Mouse (Mus musculus) CH12.LX (cell line): ENCODE data around the gene Olfml3. TPM values are rescaled to one million over a fixed set of nuclear protein-coding genes. Genes with fewer than 3 reads are reported as not detected.

ENCODE experiments used
- DNase-seq: peaks from one replicate; pipeline ENCODE4 v3.0.0-alpha.2; 2013; ENCODE audit errors: extremely low read depth
- H3K27ac ChIP-seq: 2 replicates; pipeline ENCODE4 v1.5.1; 2012; ENCODE audit warnings: low read depth, mild to moderate bottlenecking, control low read depth, moderate library complexity; ENCODE audit not compliant: insufficient read depth
- H3K27me3 ChIP-seq: replicated peaks from 2 replicates; pipeline ENCODE3; 2012; ENCODE audit warnings: inconsistent platforms
- H3K36me3 ChIP-seq, 2 experiments: replicated peaks in 1 of 2; 2 replicates each; pipeline versions ENCODE3 to v1.6.1; 2012; ENCODE audit warnings: inconsistent platforms in 1 of 2, low read length in 1 of 2, mild to moderate bottlenecking in 1 of 2, mixed read lengths in 1 of 2, moderate library complexity in 1 of 2; ENCODE audit not compliant: control insufficient read depth in 1 of 2, insufficient read depth in 1 of 2
- H3K4me1 ChIP-seq, 2 experiments: 2 replicates each; pipeline ENCODE4 v1.6.1; 2012; ENCODE audit warnings: inconsistent platforms in 1 of 2, moderate library complexity in 1 of 2; ENCODE audit not compliant: insufficient read depth in 2 of 2, control insufficient read depth in 1 of 2
- H3K4me2 ChIP-seq: 2 replicates; pipeline ENCODE4 v1.6.1; 2012; ENCODE audit warnings: low read depth, mild to moderate bottlenecking, control low read depth; ENCODE audit not compliant: poor library complexity, insufficient read depth, severe bottlenecking
- H3K4me3 ChIP-seq, 3 experiments: fragments of 150-350 bp in 1 of 3; sonication (generic) in 1 of 3; replicated peaks in 1 of 3; 2 replicates each; pipeline versions ENCODE3 to v1.5.1; 2011 to 2012; ENCODE audit warnings: low read depth in 2 of 3, low read length in 2 of 3, mild to moderate bottlenecking in 2 of 3, moderate library complexity in 2 of 3, control low read depth in 1 of 3, improper control_type of control experiment in 1 of 3, inconsistent platforms in 1 of 3, mixed read lengths in 1 of 3; ENCODE audit not compliant: poor library complexity in 1 of 3
- H3K79me2 ChIP-seq: replicated peaks from 2 replicates; pipeline ENCODE4 v1.6.1; 2012; ENCODE audit warnings: mild to moderate bottlenecking, moderate library complexity; ENCODE audit not compliant: control insufficient read depth, poor library complexity, insufficient read depth, severe bottlenecking; ENCODE audit errors: extremely low read depth
- H3K9ac ChIP-seq: 2 replicates; pipeline ENCODE4 v1.6.1; 2012; ENCODE audit warnings: low read depth, mild to moderate bottlenecking, control low read depth, moderate library complexity; ENCODE audit not compliant: insufficient read depth
- H3K9me3 ChIP-seq: replicated peaks from 2 replicates; pipeline ENCODE3; 2012; ENCODE audit warnings: low read length, inconsistent platforms, mixed read lengths
- CHD2 ChIP-seq: IDR thresholded peaks from 2 replicates; pipeline ENCODE4 v1.6.1; 2011; ENCODE audit warnings: low read length, improper control_type of control experiment
- CTCF ChIP-seq, 2 experiments: IDR thresholded peaks in 1 of 2; conservative IDR thresholded peaks in 1 of 2; 2 replicates each; pipeline ENCODE4 v1.5.1; 2011 to 2012; ENCODE audit warnings: low read depth in 2 of 2, low read length in 2 of 2, improper control_type of control experiment in 1 of 2, inconsistent platforms in 1 of 2, mild to moderate bottlenecking in 1 of 2, moderate library complexity in 1 of 2
- ELF1 ChIP-seq: IDR thresholded peaks from 2 replicates; pipeline ENCODE4 v1.6.1; 2014; ENCODE audit warnings: low read depth, mild to moderate bottlenecking, inconsistent platforms, low read length, improper control_type of control experiment
- GABPA ChIP-seq: IDR thresholded peaks from 2 replicates; pipeline ENCODE4 v1.6.1; 2012; ENCODE audit warnings: low read depth, low read length, improper control_type of control experiment, inconsistent platforms; ENCODE audit not compliant: insufficient replicate concordance
- IRF4 ChIP-seq: IDR thresholded peaks from 2 replicates; pipeline ENCODE4 v1.6.1; 2014; ENCODE audit warnings: low read depth, mild to moderate bottlenecking, inconsistent platforms, low read length, improper control_type of control experiment
- JUN ChIP-seq: IDR thresholded peaks from 2 replicates; pipeline ENCODE4 v1.6.1; 2011; ENCODE audit warnings: low read depth, mild to moderate bottlenecking, low read length, improper control_type of control experiment, moderate library complexity; ENCODE audit not compliant: insufficient read depth
- JUND ChIP-seq: conservative IDR thresholded peaks from 2 replicates; pipeline ENCODE4 v1.6.1; 2011; ENCODE audit warnings: low read depth, low read length, improper control_type of control experiment
- KAT2A ChIP-seq: IDR thresholded peaks from 2 replicates; pipeline ENCODE4 v1.6.1; 2012; ENCODE audit warnings: low read length, improper control_type of control experiment, inconsistent platforms; ENCODE audit not compliant: insufficient replicate concordance
- MAFK ChIP-seq: IDR thresholded peaks from 2 replicates; pipeline ENCODE4 v1.6.1; 2011; ENCODE audit warnings: low read length, improper control_type of control experiment; ENCODE audit not compliant: insufficient replicate concordance
- MAX ChIP-seq: IDR thresholded peaks from 2 replicates; pipeline ENCODE4 v1.6.1; 2011; ENCODE audit warnings: low read length, improper control_type of control experiment
- MAZ ChIP-seq: IDR thresholded peaks from 2 replicates; pipeline ENCODE4 v1.6.1; 2012; ENCODE audit warnings: low read depth, mild to moderate bottlenecking, inconsistent platforms, low read length, improper control_type of control experiment, moderate library complexity
- MEF2A ChIP-seq: IDR thresholded peaks from 2 replicates; pipeline ENCODE4 v1.6.1; 2014; ENCODE audit warnings: low read depth, mild to moderate bottlenecking, inconsistent platforms, low read length, improper control_type of control experiment, borderline replicate concordance
- MYC ChIP-seq: IDR thresholded peaks from 2 replicates; pipeline ENCODE4 v1.6.1; 2011; ENCODE audit warnings: low read depth, mild to moderate bottlenecking, improper control_type of control experiment, low read length
- NELFE ChIP-seq: IDR thresholded peaks from 2 replicates; pipeline ENCODE4 v1.6.1; 2011; ENCODE audit warnings: low read depth, low read length, improper control_type of control experiment
- NRF1 ChIP-seq: IDR thresholded peaks from 2 replicates; pipeline ENCODE4 v1.6.1; 2014; ENCODE audit warnings: low read depth, mild to moderate bottlenecking, inconsistent platforms, low read length, improper control_type of control experiment, moderate library complexity
- PAX5 ChIP-seq: IDR thresholded peaks from 2 replicates; pipeline ENCODE4 v1.6.1; 2012; ENCODE audit warnings: low read length, inconsistent platforms, mixed read lengths
- POLR2AphosphoS2 ChIP-seq: IDR thresholded peaks from 2 replicates; pipeline ENCODE4 v1.6.1; 2011; ENCODE audit warnings: low read depth, low read length, improper control_type of control experiment
- RAD21 ChIP-seq: IDR thresholded peaks from 2 replicates; pipeline ENCODE4 v1.6.1; 2011; ENCODE audit warnings: low read depth, mild to moderate bottlenecking, low read length, improper control_type of control experiment, moderate library complexity
- SMC3 ChIP-seq: IDR thresholded peaks from 2 replicates; pipeline ENCODE4 v1.6.1; 2011; ENCODE audit warnings: low read depth, low read length, improper control_type of control experiment
- TBP ChIP-seq: conservative IDR thresholded peaks from 2 replicates; pipeline ENCODE4 v1.6.1; 2011; ENCODE audit warnings: low read depth, low read length, improper control_type of control experiment
- TCF12 ChIP-seq: IDR thresholded peaks from 2 replicates; pipeline ENCODE4 v1.6.1; 2014; ENCODE audit warnings: low read depth, mild to moderate bottlenecking, inconsistent platforms, low read length, improper control_type of control experiment
- USF2 ChIP-seq: conservative IDR thresholded peaks from 2 replicates; pipeline ENCODE4 v1.6.1; 2011; ENCODE audit warnings: low read depth, low read length, improper control_type of control experiment
- ZC3H11A ChIP-seq: IDR thresholded peaks from 2 replicates; pipeline ENCODE4 v1.6.1; 2012; ENCODE audit warnings: low read depth, mild to moderate bottlenecking, inconsistent platforms, low read length, improper control_type of control experiment
- ZKSCAN1 ChIP-seq: IDR thresholded peaks from 2 replicates; pipeline ENCODE4 v1.6.1; 2012; ENCODE audit warnings: low read depth, inconsistent platforms, low read length, improper control_type of control experiment, borderline replicate concordance
- ZMIZ1 ChIP-seq: IDR thresholded peaks from 2 replicates; pipeline ENCODE4 v1.6.1; 2012; ENCODE audit warnings: low read depth, mild to moderate bottlenecking, inconsistent platforms, low read length, improper control_type of control experiment
- dilution Hi-C: fragments of 300-500 bp; cut with MboI; formaldehyde crosslinking; loops from 2 replicates; pipeline ENCODE4 v1.14.3; 2020; ENCODE audit warnings: low sequenced_read_pairs; ENCODE audit not compliant: extremely low pct_unique_long_range_greater_than_20kb, extremely low pct_ligation_motif_present
- in situ Hi-C: fragments of 300-500 bp; cut with MboI; formaldehyde crosslinking; loops from 3 replicates; pipeline ENCODE4 v1.14.3; 2019; ENCODE audit warnings: low sequenced_read_pairs, low pct_ligation_motif_present, low pct_unique_long_range_greater_than_20kb, mixed read lengths
- polyA plus RNA-seq: library from polyadenylated mRNA; unstranded; fragments of >175 nt; gene quantifications from 2 replicates; pipeline ENCODE4 v1.2.1, GENCODE M21; 2012; ENCODE audit warnings: low read depth; ENCODE audit not compliant: insufficient read length
- total RNA-seq, 2 experiments: library from RNA; depleted of rRNA; stranded (reverse); fragments of 300-350 nt in 1 of 2; fragments of >200 nt in 1 of 2; gene quantifications; 2 replicates each; pipeline ENCODE4 v1.2.3; 2012 to 2014

Olfml3 gene
- total and polyA plus RNA-seq, 3 experiments: 14.0 to 33.3 (median 19.7) TPM

GRCm38 (mm10) chr3:103712196-103712595, 25.6 kb downstream of the Olfml3 start:
- H3K9ac ChIP-seq: no peak overlapping the region
- no peaks in the 10 kb centered on the region for H3K27me3 ChIP-seq
- H3K9me3 ChIP-seq: no peaks in the 10 kb centered on the region
- H3K4me3 ChIP-seq: no peak overlapping the region
- H3K79me2 ChIP-seq: no peaks in the 10 kb centered on the region
- no peak overlapping the region for H3K27ac ChIP-seq
- DNase-seq: no peak
- in situ Hi-C loops: no loop called here
- no peak overlapping the region for H3K4me2 ChIP-seq
- H3K36me3 ChIP-seq: no peaks in the 10 kb centered on the region
- dilution Hi-C loops: no loop called here
- TF ChIP-seq ZC3H11A: no peak
- no peak for TF ChIP-seq USF2
- TF ChIP-seq ELF1: no peak
- TF ChIP-seq JUND: no peak
- no peak for TF ChIP-seq TBP
- no peak for TF ChIP-seq ZMIZ1
- no peak for TF ChIP-seq PAX5
- TF ChIP-seq MEF2A: no peak
- no peak for TF ChIP-seq MAX
- TF ChIP-seq MYC: no peak
- TF ChIP-seq POLR2AphosphoS2: no peak
- TF ChIP-seq SMC3: no peak
- H3K4me1 ChIP-seq: peaks cover 6 to 12% of the 10 kb centered on the region in 2 experiments; a peak in 3 of 4 replicates

DNA sequence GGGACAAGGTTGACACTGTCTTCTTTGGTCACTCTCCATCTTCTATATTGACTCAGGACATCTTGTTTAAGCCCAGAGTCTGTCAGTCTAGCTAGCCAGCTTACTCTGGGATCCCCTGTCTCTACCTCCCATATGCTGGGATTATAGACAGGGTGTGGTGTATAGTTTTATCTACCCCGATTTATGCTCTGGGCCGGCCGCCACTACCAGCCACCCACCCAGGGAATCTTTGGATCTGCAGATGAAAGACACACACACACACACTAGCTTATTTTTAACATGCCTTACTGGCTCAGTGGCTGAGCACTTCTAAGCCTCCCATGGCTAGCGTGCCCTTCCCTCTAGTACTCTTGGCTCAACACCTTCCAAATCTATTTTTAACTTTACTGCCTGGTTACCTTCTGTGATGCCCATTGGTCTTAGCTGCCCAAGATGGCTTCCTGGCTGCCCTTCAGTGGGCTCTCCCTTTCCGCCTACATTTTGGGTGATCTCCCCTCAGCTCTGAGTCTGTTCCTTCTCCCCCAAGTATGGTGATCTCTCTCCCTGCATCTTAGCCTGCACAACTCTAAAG, 28.2 kb downstream of the Olfml3 start:
- no peak for TF ChIP-seq CHD2
- TF ChIP-seq MAFK: no peak
- no peak for TF ChIP-seq RAD21
- no peak for TF ChIP-seq MAZ
- TF ChIP-seq SMC3: no peak
- no peak for TF ChIP-seq ZMIZ1
- TF ChIP-seq MYC: no peak
- TF ChIP-seq ZC3H11A: no peak
- no peak for TF ChIP-seq TBP
- no peak for TF ChIP-seq TCF12
- TF ChIP-seq MEF2A: no peak
- TF ChIP-seq KAT2A: no peak
- TF ChIP-seq GABPA: no peak
- TF ChIP-seq USF2: no peak
- TF ChIP-seq IRF4: no peak
- TF ChIP-seq JUN: no peak
- TF ChIP-seq CTCF (conservative IDR thresholded peaks at IDR 0.05 in 1 of 2, IDR thresholded peaks at IDR 0.05 in 1 of 2; ENCODE audit: low read depth in 2 of 2, low read length in 2 of 2): no peak
- TF ChIP-seq NRF1: no peak
- TF ChIP-seq NELFE: no peak
- no peak for TF ChIP-seq ZKSCAN1
- Histone ChIP-seq H3K79me2 (no peaks in the 10 kb centered on the region), H3K27ac (no peak overlapping the region), H3K9me3 (no peaks in the 10 kb centered on the region), H3K4me3 (no peak overlapping the region), H3K4me2 (no peak overlapping the region), H3K27me3 (no peaks in the 10 kb centered on the region), H3K4me1 (peaks cover 2 to 4% of the 10 kb centered on the region in 2 experiments; a peak in 1 of 4 replicates), H3K9ac (no peak overlapping the region), H3K36me3 (no peaks in the 10 kb centered on the region)
- no peak for DNase-seq
- dilution Hi-C loops (no loop called here), in situ Hi-C loops (no loop called here)
